Mouse (Mus musculus) embryonic facial prominence, embryonic 11.5 days (tissue): ENCODE data around the gene Kif5a. TPM values are rescaled to one million over a fixed set of nuclear protein-coding genes. Genes with fewer than 3 reads are reported as not detected.

Experiments used
- ATAC-seq: fragments of 200-750 bp; cut with Nextera tagmentation; replicated peaks from 2 replicates; pipeline ENCODE4 v1.8.0; 2017; ENCODE audit warnings: low read depth; ENCODE audit not compliant: insufficient number of reproducible peaks, low FRiP score, low TSS enrichment
- DNase-seq: peaks from one replicate; pipeline ENCODE4 v3.0.0-alpha.2; 2015; ENCODE audit warnings: low spot score
- H3K27ac ChIP-seq: fragments of 300-500 bp; sonication (generic); replicated peaks from 2 replicates; pipeline ENCODE4 v1.5.1; 2014; ENCODE audit warnings: mild to moderate bottlenecking, low read depth, low read length, control low read depth
- H3K27me3 ChIP-seq: fragments of 300-500 bp; sonication (generic); 2 replicates; pipeline ENCODE4 v1.6.1; 2014; ENCODE audit warnings: mild to moderate bottlenecking, low read length, moderate library complexity, mixed read lengths; ENCODE audit not compliant: control insufficient read depth, insufficient read depth
- H3K36me3 ChIP-seq: fragments of 300-500 bp; sonication (generic); replicated peaks from 2 replicates; pipeline ENCODE4 v1.6.1; 2014; ENCODE audit warnings: low read depth, mild to moderate bottlenecking, low read length, moderate library complexity, mixed read lengths; ENCODE audit not compliant: control insufficient read depth, insufficient read depth
- H3K4me1 ChIP-seq: fragments of 300-500 bp; sonication (generic); 2 replicates; pipeline ENCODE4 v1.6.1; 2014; ENCODE audit warnings: low read length, mixed read lengths; ENCODE audit not compliant: control insufficient read depth, insufficient read depth
- H3K4me2 ChIP-seq: fragments of 300-500 bp; sonication (generic); 2 replicates; pipeline ENCODE4 v1.6.1; 2014; ENCODE audit warnings: low read depth, mild to moderate bottlenecking, control low read depth, low read length, moderate library complexity
- H3K4me3 ChIP-seq: fragments of 300-500 bp; sonication (generic); 2 replicates; pipeline ENCODE4 v1.5.1; 2014; ENCODE audit warnings: low read depth, low read length, control low read depth
- H3K9ac ChIP-seq: fragments of 300-500 bp; sonication (generic); replicated peaks from 2 replicates; pipeline ENCODE4 v1.6.1; 2014; ENCODE audit warnings: mild to moderate bottlenecking, control low read depth, low read length
- H3K9me3 ChIP-seq: fragments of 300-500 bp; sonication (generic); replicated peaks from 2 replicates; pipeline ENCODE4 v1.6.1; 2016; ENCODE audit warnings: mild to moderate bottlenecking, low read length, inconsistent platforms, mixed read lengths; ENCODE audit not compliant: control insufficient read depth
- WGBS: fragments of 180-500 bp; shearing (Covaris S2); extraction: QIAGEN DNeasy Blood & Tissue Kit; methylation state at CpG from one replicate; pipeline ENCODE4 v1.1.7; 2014; 5-methylcytosine and 5-hydroxymethylcytosine counted together
- polyA plus RNA-seq: library from polyadenylated mRNA; unstranded; fragments of >200 nt; fragmentation: Nextera tagmentation; extraction: Ambion mirVana; gene quantifications from 2 replicates; pipeline ENCODE4 v1.2.1, GENCODE M21; 2014

Kif5a gene
- polyA plus RNA-seq, 1 experiment from 2014 or later, result 10.4 TPM

- Histone ChIP-seq H3K9ac (no peak overlapping the region), H3K9me3 (no peaks in the 10 kb centered on the region), H3K36me3 (peaks cover 35% of the 10 kb centered on the region), H3K4me1 (no peaks in the 10 kb centered on the region), H3K4me3 (no peak overlapping the region), H3K27ac (no peak overlapping the region), H3K27me3 (no peaks in the 10 kb centered on the region), H3K4me2 (no peak overlapping the region)
- 93% methylated on average over 6 of the region's 6 CpGs for WGBS
- ATAC-seq (no peak), DNase-seq (no peak)
Measured at GRCm38 (mm10) chr10:127300361-127300760, 37.2 kb upstream of the Kif5a start.

- WGBS, result 90% methylated on average over 16 of the region's 16 CpGs
- DNase-seq (no peak), ATAC-seq (no peak)
- Histone ChIP-seq H3K27me3 (no peaks in the 10 kb centered on the region), H3K4me1 (no peaks in the 10 kb centered on the region), H3K9me3 (no peaks in the 10 kb centered on the region), H3K27ac (no peak overlapping the region), H3K4me2 (no peak overlapping the region), H3K36me3 (peaks cover 32% of the 10 kb centered on the region), H3K9ac (no peak overlapping the region), H3K4me3 (no peak overlapping the region)
Measured at GRCm38 (mm10) chr10:127297015-127297871, 34.1 kb upstream of the Kif5a start.

- DNase-seq (no peak), ATAC-seq (no peak)
- no peaks in the 10 kb centered on the region for H3K27me3 ChIP-seq
Measured at GRCm38 (mm10) chr10:127295986-127296794, 33.0 kb upstream of the Kif5a start.

GRCm38 (mm10) chr10:127294895-127295510, 31.9 kb upstream of the Kif5a start:
- no peak overlapping the region for H3K9ac ChIP-seq
- H3K4me3 ChIP-seq, result no peak overlapping the region
- DNase-seq, result no peak
- H3K4me1 ChIP-seq, result no peaks in the 10 kb centered on the region
- no peaks in the 10 kb centered on the region for H3K27me3 ChIP-seq
- no peak overlapping the region for H3K4me2 ChIP-seq
- 91% methylated on average over 10 of the region's 10 CpGs for WGBS
- no peak for ATAC-seq
- no peak overlapping the region for H3K27ac ChIP-seq
- peaks cover 29% of the 10 kb centered on the region for H3K36me3 ChIP-seq
- H3K9me3 ChIP-seq, result no peaks in the 10 kb centered on the region

More at GRCm38 (mm10) chr10:127295986-127296794, 33.0 kb upstream of the Kif5a start:
- no peak overlapping the region for H3K4me3 ChIP-seq
- H3K9ac ChIP-seq, result no peak overlapping the region
- peaks cover 29% of the 10 kb centered on the region for H3K36me3 ChIP-seq
- 93% methylated on average over 24 of the region's 24 CpGs for WGBS
- no peak overlapping the region for H3K4me2 ChIP-seq
- H3K27ac ChIP-seq, result no peak overlapping the region
- no peaks in the 10 kb centered on the region for H3K4me1 ChIP-seq
- H3K9me3 ChIP-seq, result no peaks in the 10 kb centered on the region

- Histone ChIP-seq H3K27me3 (no peaks in the 10 kb centered on the region), H3K9me3 (no peaks in the 10 kb centered on the region), H3K4me1 (no peaks in the 10 kb centered on the region; the same call in 1 of the 2 replicates), H3K4me3 (no peak overlapping the region), H3K4me2 (no peak overlapping the region), H3K36me3 (peaks cover 29% of the 10 kb centered on the region), H3K9ac (no peak overlapping the region), H3K27ac (no peak overlapping the region)
- no peak for ATAC-seq
- no peak for DNase-seq
- WGBS, result 86% methylated on average over 3 of the region's 3 CpGs
Measured at GRCm38 (mm10) chr10:127293590-127294113, 30.5 kb upstream of the Kif5a start.

GRCm38 (mm10) chr10:127292987-127293538, 29.9 kb upstream of the Kif5a start:
- WGBS, result 86% methylated on average over 6 of the region's 6 CpGs
- Histone ChIP-seq H3K27ac (no peak overlapping the region), H3K9me3 (no peaks in the 10 kb centered on the region), H3K4me1 (no peaks in the 10 kb centered on the region; the same call in 1 of the 2 replicates), H3K4me3 (no peak overlapping the region), H3K36me3 (peaks cover 29% of the 10 kb centered on the region), H3K9ac (no peak overlapping the region), H3K27me3 (no peaks in the 10 kb centered on the region), H3K4me2 (no peak overlapping the region)
- DNase-seq (no peak), ATAC-seq (no peak)

GRCm38 (mm10) chr10:127291881-127292638, 28.9 kb upstream of the Kif5a start:
- WGBS, result 52% methylated on average over 5 of the region's 5 CpGs
- Histone ChIP-seq H3K9me3 (no peaks in the 10 kb centered on the region), H3K27me3 (no peaks in the 10 kb centered on the region), H3K4me3 (peak overlapping the region; percentile 55), H3K27ac (no peak overlapping the region), H3K4me2 (peak overlapping the region; percentile 72), H3K4me1 (peaks cover 5% of the 10 kb centered on the region), H3K9ac (peak overlapping the region; percentile 71), H3K36me3 (peaks cover 23% of the 10 kb centered on the region)
- no peak for ATAC-seq
- no peak for DNase-seq
